Mouse (Mus musculus) brown adipose tissue, adult 24 weeks (tissue): ENCODE results near the gene Olfr414. TPM values are rescaled to one million over a fixed set of nuclear protein-coding genes. Genes with fewer than 3 reads are reported as not detected.

Source experiments
- H3K27ac ChIP-seq: fragments of 200-500 bp; replicated peaks from 2 replicates; pipeline ENCODE4 v1.5.1; 2012; ENCODE audit warnings: low read depth, mild to moderate bottlenecking, low read length
- H3K4me1 ChIP-seq: fragments of 200-500 bp; 2 replicates; pipeline ENCODE4 v1.6.1; 2012; ENCODE audit warnings: low read length, mixed read lengths; ENCODE audit not compliant: control insufficient read depth, insufficient read depth, insufficient read length
- H3K4me3 ChIP-seq: fragments of 200-500 bp; 2 replicates; pipeline ENCODE4 v1.5.1; 2012; ENCODE audit warnings: low read depth, mild to moderate bottlenecking, low read length, moderate library complexity; ENCODE audit not compliant: insufficient read depth
- polyA plus RNA-seq: library from polyadenylated mRNA; stranded (reverse); fragments of >200 nt; gene quantifications from 2 replicates; pipeline ENCODE4 v1.2.4, GENCODE M21; 2012; ENCODE audit not compliant: missing spikeins, insufficient read depth, insufficient read length

Olfr414 gene
- polyA plus RNA-seq, result not detected in 2 replicates

GRCm38 (mm10) chr1:174423764-174424163 lies at the start of gene Olfr414:
Gene Olfr414, plus strand, starts transcription at chr1:174424064.
- no peak within 1 kb of the TSS for H3K27ac ChIP-seq

GRCm38 (mm10) chr1:174390746-174391145 lies 33.1 kb upstream of the Olfr414 start, which contains the start of gene Olfr248:
Gene Olfr248, plus strand, starts transcription at chr1:174391046.
- H3K4me1 ChIP-seq, result no peaks in the 10 kb centered on the region
- H3K27ac ChIP-seq, result no peak within 1 kb of the TSS
- H3K4me3 ChIP-seq, result no peak within 1 kb of the TSS

More at GRCm38 (mm10) chr1:174423764-174424163, at the start of gene Olfr414:
- Histone ChIP-seq H3K4me3 (no peak within 1 kb of the TSS), H3K4me1 (no peaks in the 10 kb centered on the region)

- Histone ChIP-seq H3K27ac (no peak overlapping the region), H3K4me3 (no peak overlapping the region), H3K4me1 (no peaks in the 10 kb centered on the region)
Observed at GRCm38 (mm10) chr1:174422959-174423358, 905 bp upstream of the Olfr414 start.

GRCm38 (mm10) chr1:174426180-174426986 lies 2.5 kb downstream of the Olfr414 start:
- Histone ChIP-seq H3K27ac (no peak overlapping the region), H3K4me3 (no peak overlapping the region), H3K4me1 (no peaks in the 10 kb centered on the region)

GRCm38 (mm10) chr1:174427402-174427801 lies 3.5 kb downstream of the Olfr414 start:
- Histone ChIP-seq H3K4me3 (no peak overlapping the region), H3K4me1 (no peaks in the 10 kb centered on the region), H3K27ac (no peak overlapping the region)

- Histone ChIP-seq H3K4me3 (no peak overlapping the region), H3K27ac (no peak overlapping the region), H3K4me1 (no peaks in the 10 kb centered on the region)
Observed at GRCm38 (mm10) chr1:174428407-174428806, 4.5 kb downstream of the Olfr414 start.

GRCm38 (mm10) chr1:174434121-174434520 lies 10.3 kb downstream of the Olfr414 start:
- Histone ChIP-seq H3K4me1 (no peaks in the 10 kb centered on the region), H3K4me3 (no peak overlapping the region), H3K27ac (no peak overlapping the region)

GRCm38 (mm10) chr1:174441782-174442181 lies 17.9 kb downstream of the Olfr414 start, which contains the start of gene Olfr220:
Gene Olfr220, plus strand, starts transcription at chr1:174442082.
- no peak within 1 kb of the TSS for H3K27ac ChIP-seq
- H3K4me3 ChIP-seq, result no peak within 1 kb of the TSS
- no peaks in the 10 kb centered on the region for H3K4me1 ChIP-seq

GRCm38 (mm10) chr1:174455100-174455499 lies 31.2 kb downstream of the Olfr414 start:
- no peaks in the 10 kb centered on the region for H3K4me1 ChIP-seq
- H3K27ac ChIP-seq, result no peak overlapping the region

GRCm38 (mm10) chr1:174465385-174465784 lies 41.5 kb downstream of the Olfr414 start:
- Histone ChIP-seq H3K27ac (no peak overlapping the region), H3K4me1 (no peaks in the 10 kb centered on the region), H3K4me3 (no peak overlapping the region)

More at GRCm38 (mm10) chr1:174455100-174455499, 31.2 kb downstream of the Olfr414 start:
- no peak overlapping the region for H3K4me3 ChIP-seq

- H3K4me3 ChIP-seq, result no peak overlapping the region
- H3K27ac ChIP-seq, result no peak overlapping the region
- H3K4me1 ChIP-seq, result no peaks in the 10 kb centered on the region
Observed at GRCm38 (mm10) chr1:174466240-174466639, 42.4 kb downstream of the Olfr414 start.

- Histone ChIP-seq H3K4me1 (no peaks in the 10 kb centered on the region), H3K27ac (no peak overlapping the region), H3K4me3 (no peak overlapping the region)
Observed at GRCm38 (mm10) chr1:174469736-174470135, 45.9 kb downstream of the Olfr414 start.

GRCm38 (mm10) chr1:174482567-174482966 lies 58.7 kb downstream of the Olfr414 start:
- H3K4me1 ChIP-seq, result no peaks in the 10 kb centered on the region
- no peak overlapping the region for H3K4me3 ChIP-seq
- no peak overlapping the region for H3K27ac ChIP-seq
